Mouse (Mus musculus) kidney, adult 2 months (tissue): ENCODE data around the gene Tpm3. TPM values are rescaled to one million over a fixed set of nuclear protein-coding genes. Genes with fewer than 3 reads are reported as not detected.

ENCODE experiments used
- DNase-seq: peaks from one replicate; pipeline ENCODE4 v3.0.0; 2021
- H3K27ac ChIP-seq: fragments of 200-500 bp; 2 replicates; pipeline ENCODE4 v1.5.1; 2012; ENCODE audit warnings: low read depth, low read length, control low read depth, inconsistent platforms; ENCODE audit not compliant: insufficient read depth
- H3K27me3 ChIP-seq: fragments of 200-500 bp; replicated peaks from 2 replicates; pipeline ENCODE4 v1.6.1; 2012; ENCODE audit warnings: mild to moderate bottlenecking, moderate library complexity, low read length, inconsistent platforms; ENCODE audit not compliant: control insufficient read depth, insufficient read depth
- H3K36me3 ChIP-seq: fragments of 200-500 bp; 2 replicates; pipeline ENCODE4 v1.6.1; 2012; ENCODE audit warnings: mild to moderate bottlenecking, moderate library complexity, low read length, inconsistent platforms; ENCODE audit not compliant: control insufficient read depth, insufficient read depth
- H3K4me1 ChIP-seq: fragments of 200-500 bp; 2 replicates; pipeline ENCODE4 v1.6.1; 2011; ENCODE audit warnings: low read length; ENCODE audit not compliant: control insufficient read depth, insufficient read depth
- H3K4me3 ChIP-seq: fragments of 200-500 bp; 2 replicates; pipeline ENCODE4 v1.5.1; 2011; ENCODE audit warnings: mild to moderate bottlenecking, low read depth, low read length, control low read depth; ENCODE audit not compliant: insufficient read depth
- CTCF ChIP-seq: fragments of 200-500 bp; conservative IDR thresholded peaks from 2 replicates; pipeline ENCODE4 v1.5.1; 2011; ENCODE audit warnings: low read depth, mild to moderate bottlenecking, control low read depth, low read length, moderate library complexity, mixed read lengths; ENCODE audit not compliant: insufficient read depth, insufficient read length
- POLR2A ChIP-seq: fragments of 200-500 bp; IDR thresholded peaks from one replicate; pipeline ENCODE4 v1.6.1; 2011; ENCODE audit warnings: low read depth, low read length, control low read depth
- WGBS: fragments of 180-500 bp; shearing (Covaris S2); methylation state at CpG from one replicate; pipeline ENCODE4 v1.1.7; 2018; 5-methylcytosine and 5-hydroxymethylcytosine counted together
- polyA plus RNA-seq: library from polyadenylated mRNA; depleted of rRNA; stranded (reverse); fragments of >200 nt; gene quantifications from 2 replicates; pipeline ENCODE4 v1.2.3, GENCODE M21; 2012

Gene Tpm3
- polyA plus RNA-seq, 1 experiment: 95.4 TPM

DNA sequence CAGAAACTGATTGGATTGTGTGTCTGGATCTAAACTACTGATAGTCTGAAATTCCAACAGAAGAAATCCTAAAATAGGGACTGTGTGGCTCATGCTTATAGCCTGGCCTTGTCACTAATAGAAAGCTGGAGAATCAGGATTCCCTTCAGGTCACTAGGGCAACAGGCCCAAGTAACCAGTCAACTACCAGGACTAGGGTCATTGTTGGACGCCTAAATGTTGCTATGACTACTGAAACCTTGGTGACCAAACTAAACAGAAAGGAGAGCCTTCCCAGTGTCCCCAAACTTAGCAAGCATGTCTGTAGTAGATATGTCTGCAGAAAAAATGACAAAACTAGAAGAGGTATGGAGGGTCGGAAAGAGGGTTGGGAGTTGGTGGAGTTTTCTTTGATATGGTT, 9.9 kb upstream of the Tpm3 start:
- 65% methylated on average over 2 of the region's 2 CpGs for WGBS
- H3K27ac ChIP-seq: no peak overlapping the region
- H3K36me3 ChIP-seq: peaks cover 6% of the 10 kb centered on the region; the same call in 1 of the 2 replicates
- H3K4me3 ChIP-seq: no peak overlapping the region
- TF ChIP-seq POLR2A (no peak), CTCF (no peak)
- no peak for DNase-seq
- H3K4me1 ChIP-seq: no peaks in the 10 kb centered on the region
- H3K27me3 ChIP-seq: no peaks in the 10 kb centered on the region

DNA sequence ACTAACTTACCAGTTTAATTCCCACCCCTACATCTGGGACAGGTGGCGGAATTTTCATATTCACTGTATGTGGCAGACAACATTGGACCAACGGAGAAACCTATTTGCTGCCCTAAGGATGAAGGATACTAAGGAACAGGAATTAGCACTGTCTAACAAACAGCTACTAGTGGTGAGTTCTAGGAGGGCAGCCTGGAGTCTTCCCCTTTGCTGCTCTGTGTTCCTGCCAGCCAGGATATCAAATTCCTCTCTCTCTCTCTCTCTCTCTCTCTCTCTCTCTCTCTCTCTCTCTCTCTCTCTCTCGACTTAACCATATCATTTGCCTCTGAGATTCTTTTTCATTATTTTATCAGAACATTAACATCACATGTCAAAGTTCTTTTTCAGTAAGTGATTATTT, 8.1 kb upstream of the Tpm3 start:
- no peaks in the 10 kb centered on the region for H3K4me1 ChIP-seq

DNA sequence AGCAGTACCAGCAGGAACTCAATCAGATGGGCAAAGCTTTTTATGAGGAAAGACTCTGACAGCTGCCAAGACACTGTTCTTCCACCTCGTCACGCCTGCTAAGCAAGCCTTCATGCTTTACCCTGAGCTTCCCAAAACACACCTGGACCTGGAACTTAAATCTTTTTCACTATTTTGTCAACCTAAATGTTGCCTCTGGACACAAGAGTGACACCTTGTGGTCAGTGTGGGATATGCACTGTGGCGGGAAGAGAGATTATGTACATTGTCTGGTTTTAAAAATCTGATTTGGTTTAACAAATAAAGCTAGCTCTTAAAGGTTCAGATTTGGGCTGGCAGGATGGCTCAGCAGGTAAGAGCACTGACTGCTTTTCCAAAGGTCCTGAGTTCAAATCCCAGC, 6.9 kb upstream of the Tpm3 start:
- H3K4me1 ChIP-seq: no peaks in the 10 kb centered on the region
- H3K27me3 ChIP-seq: no peaks in the 10 kb centered on the region
- no peak overlapping the region for H3K4me3 ChIP-seq
- H3K36me3 ChIP-seq: peaks cover 3% of the 10 kb centered on the region; the same call in 1 of the 2 replicates
- WGBS: 29% methylated on average over 3 of the region's 3 CpGs
- TF ChIP-seq CTCF: peak; percentile 45
- TF ChIP-seq POLR2A: no peak
- peak; percentile 50 for DNase-seq
- H3K27ac ChIP-seq: no peak overlapping the region

More for the DNA sequence above, 8.1 kb upstream of the Tpm3 start:
- no peak for TF ChIP-seq POLR2A
- TF ChIP-seq CTCF: no peak
- Histone ChIP-seq H3K36me3 (peaks cover 5% of the 10 kb centered on the region; the same call in 1 of the 2 replicates), H3K27me3 (no peaks in the 10 kb centered on the region), H3K27ac (no peak overlapping the region), H3K4me3 (no peak overlapping the region)
- no peak for DNase-seq
- WGBS: 72% methylated on average over 3 of the region's 3 CpGs

- Histone ChIP-seq H3K4me1 (no peaks in the 10 kb centered on the region), H3K36me3 (0 out of 2 replicates have a peak, but pooled peaks cover 2% of the 10 kb centered on the region), H3K27me3 (no peaks in the 10 kb centered on the region), H3K27ac (no peak overlapping the region), H3K4me3 (no peak overlapping the region)
- WGBS: 77% methylated on average over 4 of the region's 4 CpGs
- DNase-seq: no peak
- TF ChIP-seq CTCF (no peak), POLR2A (no peak)
Measured at GRCm38 (mm10) chr3:90067851-90068250, 4.6 kb upstream of the Tpm3 start.

- WGBS: 40% methylated on average over 7 of the region's 7 CpGs
- TF ChIP-seq POLR2A (no peak), CTCF (no peak)
Measured at GRCm38 (mm10) chr3:90069688-90070087, 2.8 kb upstream of the Tpm3 start.

DNA sequence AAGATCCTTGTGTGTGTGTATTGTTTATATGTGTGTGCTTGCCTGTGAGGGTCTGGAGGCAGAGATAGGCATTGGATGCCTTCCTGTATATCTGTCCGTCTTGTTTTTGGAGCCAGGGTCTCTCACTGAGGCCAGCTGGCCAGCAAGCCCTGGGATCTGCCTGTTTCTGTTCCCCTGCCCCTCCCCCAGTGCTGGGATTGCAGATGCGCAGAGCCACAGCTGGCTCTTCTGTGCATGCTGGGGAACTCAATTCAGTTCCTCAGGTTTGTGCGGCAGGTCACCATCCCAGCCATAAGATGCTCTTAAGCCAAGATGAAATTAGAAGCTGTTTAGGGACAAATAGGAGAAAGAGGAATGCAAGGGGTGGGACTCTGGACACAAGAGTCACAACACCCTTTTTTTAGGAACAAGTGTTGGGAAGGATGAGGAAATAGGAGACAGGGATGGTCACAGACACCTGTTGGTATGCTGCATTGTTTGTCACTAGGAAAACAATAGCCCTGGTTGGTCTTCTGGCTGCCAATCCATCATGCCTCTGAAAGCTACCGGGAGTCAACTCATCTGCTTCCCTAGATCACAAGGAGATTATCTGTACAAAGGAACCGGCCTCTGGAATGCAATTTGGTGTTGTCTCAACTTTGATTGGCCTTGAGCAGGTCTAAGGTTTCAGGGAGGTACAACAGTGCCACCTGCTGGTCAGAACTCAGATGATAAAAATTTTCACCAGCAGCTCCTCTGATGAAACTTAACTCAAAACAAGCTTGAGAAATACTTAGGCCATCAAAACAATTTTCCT, 4.7 kb downstream of the Tpm3 start:
- Histone ChIP-seq H3K27me3 (no peaks in the 10 kb centered on the region), H3K4me1 (peaks cover 16% of the 10 kb centered on the region), H3K27ac (no peak overlapping the region), H3K36me3 (no peaks in the 10 kb centered on the region), H3K4me3 (no peak overlapping the region)
- TF ChIP-seq CTCF (peak; percentile 64), POLR2A (no peak)
- 31% methylated on average over 5 of the region's 5 CpGs for WGBS
- peak; percentile 89 for DNase-seq

More at GRCm38 (mm10) chr3:90069688-90070087, 2.8 kb upstream of the Tpm3 start:
- no peaks in the 10 kb centered on the region for H3K27me3 ChIP-seq
- H3K4me1 ChIP-seq: no peaks in the 10 kb centered on the region
- DNase-seq: no peak
- no peaks in the 10 kb centered on the region for H3K36me3 ChIP-seq
- no peak overlapping the region for H3K27ac ChIP-seq
- H3K4me3 ChIP-seq: no peak overlapping the region

GRCm38 (mm10) chr3:90078224-90078623, 5.8 kb downstream of the Tpm3 start:
- Histone ChIP-seq H3K27ac (no peak overlapping the region), H3K4me1 (peaks cover 25% of the 10 kb centered on the region), H3K4me3 (no peak overlapping the region), H3K36me3 (no peaks in the 10 kb centered on the region), H3K27me3 (no peaks in the 10 kb centered on the region)
- TF ChIP-seq POLR2A (no peak), CTCF (no peak)
- WGBS: 38% methylated on average over 5 of the region's 5 CpGs
- DNase-seq: no peak
